Mouse (Mus musculus) embryonic facial prominence, embryonic 12.5 days (tissue): ENCODE measurements around the gene Znrf3. TPM values are rescaled to one million over a fixed set of nuclear protein-coding genes. Genes with fewer than 3 reads are reported as not detected.

Source experiments
- ATAC-seq: fragments of 200-750 bp; cut with Nextera tagmentation; 2 replicates; pipeline ENCODE4 v1.8.0; 2017; ENCODE audit not compliant: insufficient number of reproducible peaks, insufficient read depth, low FRiP score, low TSS enrichment
- H3K27ac ChIP-seq: fragments of 300-500 bp; sonication (generic); 2 replicates; pipeline ENCODE4 v1.5.1; 2016; ENCODE audit warnings: mild to moderate bottlenecking
- H3K27me3 ChIP-seq: fragments of 300-500 bp; sonication (generic); 2 replicates; pipeline ENCODE4 v1.6.1; 2016; ENCODE audit warnings: mild to moderate bottlenecking, moderate library complexity
- H3K36me3 ChIP-seq: fragments of 300-500 bp; sonication (generic); 2 replicates; pipeline ENCODE4 v1.6.1; 2016; ENCODE audit warnings: mild to moderate bottlenecking
- H3K4me1 ChIP-seq: fragments of 300-500 bp; sonication (generic); 2 replicates; pipeline ENCODE4 v1.6.1; 2016
- H3K4me2 ChIP-seq: fragments of 300-500 bp; sonication (generic); replicated peaks from 2 replicates; pipeline ENCODE4 v1.6.1; 2016; ENCODE audit warnings: mild to moderate bottlenecking, moderate library complexity
- H3K4me3 ChIP-seq: fragments of 300-500 bp; sonication (generic); 2 replicates; pipeline ENCODE4 v1.5.1; 2016; ENCODE audit warnings: mild to moderate bottlenecking
- H3K9ac ChIP-seq: fragments of 300-500 bp; sonication (generic); 2 replicates; pipeline ENCODE4 v1.6.1; 2016; ENCODE audit warnings: mild to moderate bottlenecking, moderate library complexity
- H3K9me3 ChIP-seq: fragments of 300-500 bp; sonication (generic); 2 replicates; pipeline ENCODE4 v1.6.1; 2016; ENCODE audit warnings: mild to moderate bottlenecking, moderate library complexity
- WGBS: fragments of 180-500 bp; shearing (Covaris S2); methylation state at CpG from one replicate; pipeline ENCODE4 v1.1.7; 2016; 5-methylcytosine and 5-hydroxymethylcytosine counted together
- polyA plus RNA-seq: library from polyadenylated mRNA; unstranded; fragments of >200 nt; fragmentation: Nextera tagmentation; extraction: Ambion mirVana; gene quantifications from 2 replicates; pipeline ENCODE4 v1.2.1, GENCODE M21; 2016

Znrf3 gene
- polyA plus RNA-seq, 1 experiment from 2014 or later: 12.2 TPM

DNA sequence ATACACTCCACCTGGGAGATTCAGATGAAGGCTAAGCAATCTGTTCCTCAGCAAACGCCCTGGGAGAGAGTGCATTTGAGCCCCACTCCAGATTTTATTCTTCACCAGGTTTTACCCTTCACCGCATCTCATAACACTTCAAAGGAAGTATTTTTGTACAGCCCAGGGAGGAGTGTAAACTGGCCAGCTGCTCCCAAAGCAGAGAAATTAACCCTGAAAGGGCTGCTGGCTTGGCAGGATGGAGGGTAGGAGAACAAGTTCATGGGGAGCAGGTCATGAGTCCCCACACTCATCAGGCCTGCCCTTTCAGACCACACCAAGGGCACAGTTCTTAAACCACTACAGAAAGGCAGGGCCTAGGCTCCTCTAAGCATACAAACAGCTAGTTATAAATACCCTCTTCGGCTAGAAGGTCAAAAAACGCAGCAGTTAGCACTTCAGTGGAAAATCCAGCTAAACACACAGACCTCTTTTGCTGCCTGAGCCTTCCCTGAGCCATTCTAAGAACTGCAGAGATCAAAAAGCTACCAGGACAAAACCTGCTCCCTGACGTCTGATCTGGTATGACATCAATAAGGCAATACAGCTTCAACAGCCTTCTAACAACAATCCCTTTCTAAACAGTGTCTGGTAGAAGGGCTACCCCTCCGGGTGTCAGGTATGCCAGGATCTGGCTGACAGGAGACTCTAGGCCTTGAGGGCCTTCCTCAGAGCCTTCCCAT, 28.9 kb downstream of the Znrf3 start:
- no peaks in the 10 kb centered on the region for H3K36me3 ChIP-seq
- ATAC-seq: no peak; the same call in 1 of the 2 replicates
- H3K4me3 ChIP-seq: no peak overlapping the region
- no peak overlapping the region for H3K9ac ChIP-seq
- peaks cover 61% of the 10 kb centered on the region for H3K4me1 ChIP-seq
- no peaks in the 10 kb centered on the region for H3K27me3 ChIP-seq
- 14% methylated on average over 6 of the region's 6 CpGs for WGBS
- no peaks in the 10 kb centered on the region for H3K9me3 ChIP-seq
- 0 out of 2 replicates have a peak overlapping the region, but pooled peaks have one; percentile 13 for H3K4me2 ChIP-seq
- peak overlapping the region; percentile 74 for H3K27ac ChIP-seq

DNA sequence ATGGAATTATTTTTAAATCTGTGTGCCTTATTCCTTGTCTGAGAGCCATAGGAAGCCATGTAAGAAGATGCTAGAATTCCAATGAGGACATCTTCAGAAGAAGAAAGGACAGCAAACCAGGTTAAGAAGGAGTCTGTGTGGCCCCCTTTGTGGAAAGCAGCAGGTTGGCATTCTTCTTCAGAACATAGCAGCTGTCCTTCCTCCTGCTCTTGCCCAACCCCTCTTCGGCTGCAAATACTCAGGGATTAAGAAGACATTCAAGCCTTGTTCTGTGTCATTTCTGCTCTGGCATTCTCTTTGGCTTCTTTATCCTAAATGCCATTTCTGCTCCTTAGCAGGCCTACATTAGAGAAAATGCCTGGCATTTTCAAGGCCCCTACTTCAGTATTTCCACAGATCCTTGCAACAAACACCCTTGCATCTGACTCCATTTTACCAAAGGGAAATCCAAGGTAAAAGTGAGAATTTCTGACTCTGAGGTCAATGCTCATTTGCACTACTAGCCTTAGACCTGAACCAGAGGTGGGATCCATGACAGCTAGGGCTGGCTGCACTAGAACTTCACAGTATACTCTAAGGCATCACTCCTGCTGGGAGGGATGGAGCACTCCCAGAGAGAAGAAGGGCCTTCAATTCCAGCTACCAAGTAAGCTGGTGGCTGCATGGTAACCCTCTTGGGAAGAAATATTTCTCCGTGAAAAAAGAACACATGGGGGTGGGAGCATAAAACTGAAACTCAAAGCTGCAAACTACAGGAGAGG, 29.6 kb downstream of the Znrf3 start:
- peaks cover 61% of the 10 kb centered on the region for H3K4me1 ChIP-seq
- WGBS: 26% methylated on average over 2 of the region's 2 CpGs
- H3K4me2 ChIP-seq: no peak overlapping the region
- ATAC-seq: no peak
- H3K36me3 ChIP-seq: no peaks in the 10 kb centered on the region
- no peak overlapping the region for H3K4me3 ChIP-seq
- no peaks in the 10 kb centered on the region for H3K27me3 ChIP-seq
- H3K9me3 ChIP-seq: no peaks in the 10 kb centered on the region
- H3K27ac ChIP-seq: 0 out of 2 replicates have a peak overlapping the region, but pooled peaks have one; percentile 74
- H3K9ac ChIP-seq: no peak overlapping the region

DNA sequence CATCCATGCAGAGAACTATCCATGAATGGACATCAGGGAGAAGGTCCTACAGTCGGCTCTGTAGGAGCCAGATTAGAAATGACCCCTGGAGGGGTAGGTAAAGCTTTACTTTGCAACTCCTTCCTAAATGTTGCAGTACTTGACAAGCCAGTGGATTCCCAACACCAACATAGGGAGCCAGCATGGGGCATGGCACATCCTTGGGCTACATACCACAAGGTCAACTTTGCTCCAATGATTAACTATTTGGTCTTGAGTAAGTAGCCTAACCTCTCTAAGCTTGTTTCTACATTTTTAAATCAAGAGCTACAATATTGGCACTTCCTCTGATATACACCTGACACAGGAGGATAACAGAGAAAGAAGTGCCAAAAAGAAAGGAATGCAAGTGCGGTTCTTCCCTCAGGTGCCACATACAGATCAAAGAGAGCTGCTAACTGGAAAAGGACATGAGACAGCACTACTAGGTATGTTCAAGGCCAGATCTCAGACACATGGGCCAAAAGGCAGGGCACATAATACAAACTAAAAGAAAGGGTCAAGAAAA, 31.9 kb downstream of the Znrf3 start:
- no peaks in the 10 kb centered on the region for H3K9me3 ChIP-seq
- no peak overlapping the region for H3K4me3 ChIP-seq
- no peak for ATAC-seq
- H3K36me3 ChIP-seq: no peaks in the 10 kb centered on the region
- no peaks in the 10 kb centered on the region for H3K27me3 ChIP-seq
- H3K27ac ChIP-seq: no peak overlapping the region
- 63% methylated on average over 2 of the region's 2 CpGs for WGBS
- no peak overlapping the region for H3K4me2 ChIP-seq
- no peak overlapping the region for H3K9ac ChIP-seq
- H3K4me1 ChIP-seq: peaks cover 58% of the 10 kb centered on the region

DNA sequence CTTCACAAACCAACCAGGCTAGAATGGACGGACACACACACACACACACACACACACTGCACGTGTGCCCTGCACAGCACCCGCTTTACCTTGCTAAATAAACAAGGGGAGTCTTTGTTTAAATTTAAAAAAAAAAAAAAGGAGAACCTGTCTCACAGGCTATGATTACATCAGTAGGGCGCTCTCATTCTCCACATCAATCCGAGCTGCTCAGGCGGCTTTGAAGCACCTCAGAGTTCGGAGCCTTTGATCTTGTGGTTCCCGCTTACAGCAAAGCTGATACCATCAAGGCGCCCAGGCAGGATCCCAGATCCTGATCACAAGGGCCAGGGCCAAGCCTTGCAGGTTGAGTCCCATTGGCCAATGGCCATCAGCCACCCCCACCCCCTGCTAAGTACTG, 33.1 kb downstream of the Znrf3 start:
- Histone ChIP-seq H3K9me3 (no peaks in the 10 kb centered on the region), H3K4me1 (peaks cover 51% of the 10 kb centered on the region), H3K36me3 (no peaks in the 10 kb centered on the region), H3K27me3 (no peaks in the 10 kb centered on the region), H3K4me2 (no peak overlapping the region), H3K27ac (0 out of 2 replicates have a peak overlapping the region, but pooled peaks have one; percentile 50), H3K4me3 (no peak overlapping the region), H3K9ac (no peak overlapping the region)
- peak; percentile 77; the same call in 1 of the 2 replicates for ATAC-seq
- 12% methylated on average over 9 of the region's 9 CpGs for WGBS

DNA sequence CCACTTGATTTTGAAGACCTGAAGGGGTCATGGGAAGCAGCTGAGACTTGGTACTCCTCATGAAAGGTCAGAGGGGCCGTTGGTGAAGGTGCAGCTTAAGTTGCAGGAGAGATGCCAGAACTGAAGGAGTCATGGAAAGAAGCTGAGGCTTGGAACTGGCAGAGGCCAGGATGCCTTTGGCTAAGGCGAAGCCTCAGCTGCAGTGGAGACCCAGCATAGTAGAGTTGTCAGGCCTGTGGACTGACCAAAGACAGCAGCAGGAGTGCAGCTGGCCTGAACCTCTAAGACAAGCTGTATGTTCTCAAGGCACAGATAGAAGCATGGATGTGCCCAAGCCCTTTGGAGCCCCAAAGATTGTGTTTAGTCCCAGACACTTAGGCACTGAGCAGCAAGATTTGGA, 40.5 kb downstream of the Znrf3 start:
- no peak for ATAC-seq
- H3K9me3 ChIP-seq: no peaks in the 10 kb centered on the region
- no peak overlapping the region for H3K4me3 ChIP-seq
- H3K4me2 ChIP-seq: no peak overlapping the region
- no peak overlapping the region for H3K27ac ChIP-seq
- H3K36me3 ChIP-seq: no peaks in the 10 kb centered on the region
- no peak overlapping the region for H3K9ac ChIP-seq
- H3K27me3 ChIP-seq: no peaks in the 10 kb centered on the region
- H3K4me1 ChIP-seq: peaks cover 15% of the 10 kb centered on the region
- WGBS: 63% methylated on average over 2 of the region's 2 CpGs

DNA sequence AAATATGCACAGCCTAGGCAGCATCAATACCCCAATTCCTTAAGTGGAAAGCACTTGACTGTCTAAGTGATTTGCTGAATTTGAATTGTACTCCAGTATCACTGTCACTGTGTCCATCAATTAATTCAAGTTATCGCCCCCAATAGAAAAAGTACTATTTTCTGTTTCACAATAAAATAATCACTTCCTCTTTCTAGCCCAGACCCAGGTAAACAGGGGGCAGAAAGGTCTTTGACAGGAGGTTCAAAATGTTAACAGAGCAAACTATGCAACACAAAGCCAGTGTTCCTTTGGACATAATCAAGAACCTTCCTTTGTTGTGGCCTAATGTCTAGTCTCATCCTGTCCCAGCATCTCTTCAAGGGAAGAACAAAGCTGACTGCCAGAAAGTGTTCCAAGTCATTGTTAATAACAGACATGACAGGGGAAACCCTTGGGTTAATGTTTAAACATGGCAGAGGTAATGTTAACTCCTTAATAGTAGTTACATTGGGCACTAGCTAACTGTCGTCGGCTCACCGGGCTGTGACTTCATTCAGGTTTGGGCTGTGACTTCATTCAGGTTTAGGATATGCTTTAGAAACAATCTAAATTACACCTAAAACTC, 42.4 kb downstream of the Znrf3 start:
- H3K4me3 ChIP-seq: no peak overlapping the region

DNA sequence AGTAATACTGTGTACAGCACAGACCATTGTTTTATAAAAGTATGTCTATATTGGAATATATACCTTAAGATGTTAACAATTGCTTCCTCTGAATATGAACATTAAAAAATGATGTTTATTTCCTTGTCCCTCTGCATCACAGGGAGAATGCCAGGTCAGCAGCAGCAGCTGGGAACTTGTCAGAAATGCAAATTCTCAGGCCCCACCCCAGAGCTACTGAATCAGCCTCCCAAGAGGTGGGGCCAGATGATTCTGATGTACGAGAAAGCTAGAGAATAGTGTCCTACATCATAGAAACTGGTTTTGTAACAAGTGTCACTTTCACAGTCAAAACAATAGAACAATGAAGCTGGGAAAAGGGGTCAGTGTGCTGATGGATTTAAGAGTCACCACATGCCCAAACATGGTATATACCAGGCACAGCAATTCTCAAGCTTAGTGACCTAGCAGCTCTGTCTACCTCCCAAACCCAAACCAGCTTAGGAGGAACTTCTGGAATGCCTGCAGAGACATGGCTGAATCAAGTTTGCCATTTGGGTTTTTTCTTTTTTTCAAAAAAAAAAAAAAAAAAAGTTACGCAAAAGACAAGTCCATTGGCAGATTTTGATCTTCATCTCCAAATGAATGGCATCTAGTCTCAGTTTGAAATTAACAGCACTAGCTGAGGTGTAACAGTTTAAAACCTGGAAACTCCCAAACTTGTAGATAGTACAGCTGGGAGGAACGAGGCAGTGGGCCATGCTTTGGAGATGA, 46.2 kb downstream of the Znrf3 start:
- Histone ChIP-seq H3K4me3 (no peak overlapping the region), H3K27ac (no peak overlapping the region), H3K4me2 (no peak overlapping the region), H3K9ac (no peak overlapping the region), H3K4me1 (peaks cover 8% of the 10 kb centered on the region), H3K9me3 (no peaks in the 10 kb centered on the region), H3K36me3 (no peaks in the 10 kb centered on the region), H3K27me3 (no peaks in the 10 kb centered on the region)
- no peak for ATAC-seq
- 74% methylated on average over 3 of the region's 3 CpGs for WGBS

More for the DNA sequence above, 42.4 kb downstream of the Znrf3 start:
- no peaks in the 10 kb centered on the region for H3K27me3 ChIP-seq
- WGBS: 91% methylated on average over 4 of the region's 4 CpGs
- no peaks in the 10 kb centered on the region for H3K36me3 ChIP-seq
- no peak overlapping the region for H3K9ac ChIP-seq
- no peaks in the 10 kb centered on the region for H3K9me3 ChIP-seq
- H3K27ac ChIP-seq: no peak overlapping the region
- ATAC-seq: no peak
- H3K4me2 ChIP-seq: no peak overlapping the region
- peaks cover 18% of the 10 kb centered on the region for H3K4me1 ChIP-seq

DNA sequence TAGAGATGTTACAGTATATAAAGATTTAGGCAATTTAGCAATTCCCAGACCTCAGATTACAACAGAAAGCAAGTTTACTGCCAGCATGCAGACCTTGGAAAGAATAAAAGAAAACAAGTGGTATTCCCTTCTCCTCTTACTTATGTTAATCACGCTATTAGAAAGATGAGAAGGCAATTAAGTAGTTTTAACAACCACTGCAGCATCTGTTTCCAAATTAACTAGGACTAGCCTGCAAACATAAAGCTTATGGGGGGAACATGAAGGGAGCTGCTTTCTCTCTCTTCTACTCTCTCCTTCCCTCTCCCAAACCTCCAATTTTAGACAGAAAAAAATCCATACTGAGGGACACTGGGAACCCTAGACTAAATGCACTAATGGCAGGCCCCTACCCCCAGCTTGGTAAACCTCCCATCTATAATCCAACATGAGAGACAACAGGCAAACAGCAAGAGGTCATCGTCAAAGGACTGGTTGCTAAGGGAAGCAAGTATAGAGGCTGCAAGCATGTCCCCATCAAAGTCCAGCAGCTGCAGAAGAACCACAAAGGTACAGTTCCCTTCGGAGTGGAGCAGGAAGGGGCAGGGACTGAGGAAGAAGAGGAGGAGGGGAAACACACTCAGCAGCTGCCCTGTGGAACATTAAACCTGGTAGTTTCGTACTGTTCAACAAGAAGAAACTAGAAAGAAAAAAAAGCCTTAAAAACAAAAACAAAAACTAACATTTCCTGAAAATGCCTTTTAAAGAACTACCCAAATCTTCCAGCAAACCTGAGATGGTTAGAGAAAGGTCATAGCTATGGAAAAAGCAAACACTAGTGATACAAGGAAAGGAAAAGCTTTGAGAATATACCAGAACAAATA, 53.4 kb downstream of the Znrf3 start:
- Histone ChIP-seq H3K9me3 (no peaks in the 10 kb centered on the region), H3K4me3 (no peak overlapping the region), H3K27ac (no peak overlapping the region), H3K4me2 (no peak overlapping the region), H3K9ac (no peak overlapping the region), H3K27me3 (no peaks in the 10 kb centered on the region), H3K4me1 (peaks cover 12% of the 10 kb centered on the region), H3K36me3 (no peaks in the 10 kb centered on the region)
- no peak for ATAC-seq
- 16% methylated on average over 4 of the region's 4 CpGs for WGBS

DNA sequence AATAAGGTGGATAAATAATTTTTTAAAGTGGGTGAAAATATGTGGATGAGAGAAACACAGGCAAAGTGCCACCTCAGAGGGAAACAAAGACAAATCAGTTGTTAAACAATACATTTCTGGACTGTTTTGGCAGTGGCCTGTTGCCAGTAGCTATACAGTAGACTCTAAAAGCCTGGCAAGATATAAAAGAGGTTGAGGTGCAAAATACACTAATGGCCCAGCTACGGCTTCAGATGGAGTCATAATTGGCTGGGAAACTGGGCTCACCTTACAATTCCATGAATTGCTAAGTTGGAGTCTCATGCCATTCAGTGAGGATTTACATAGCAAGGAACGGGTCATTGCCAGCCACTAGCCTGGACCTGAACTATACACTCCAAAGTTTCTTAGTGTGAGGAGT, 62.0 kb downstream of the Znrf3 start:
- no peaks in the 10 kb centered on the region for H3K27me3 ChIP-seq
- H3K36me3 ChIP-seq: no peaks in the 10 kb centered on the region
- ATAC-seq: no peak
- peaks cover 6% of the 10 kb centered on the region; the same call in 1 of the 2 replicates for H3K4me1 ChIP-seq
- WGBS: 65% methylated on average over 2 of the region's 2 CpGs
- H3K9me3 ChIP-seq: no peaks in the 10 kb centered on the region
- no peak overlapping the region for H3K4me3 ChIP-seq
- no peak overlapping the region for H3K9ac ChIP-seq
- H3K4me2 ChIP-seq: no peak overlapping the region
- no peak overlapping the region for H3K27ac ChIP-seq

DNA sequence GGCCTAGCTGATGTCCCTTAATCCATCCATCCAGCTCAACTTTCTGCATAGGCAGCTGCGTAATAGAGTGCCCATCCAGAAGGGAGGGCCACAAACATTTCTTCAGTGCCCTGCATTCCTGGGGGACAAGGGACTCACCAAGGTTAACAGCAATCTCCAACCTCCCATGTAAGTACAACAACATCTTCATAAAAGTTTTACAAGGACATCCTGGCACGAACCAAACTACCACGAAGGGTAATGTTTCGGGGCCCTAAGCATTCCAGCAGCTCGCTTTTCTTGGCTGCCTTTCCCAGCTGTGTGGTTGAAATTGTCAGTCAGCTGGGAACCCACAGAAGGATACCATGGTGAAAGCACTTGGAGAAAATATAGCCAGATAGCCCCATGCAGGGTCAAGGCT, 63.4 kb downstream of the Znrf3 start:
- WGBS: 77% methylated on average over 5 of the region's 5 CpGs
- no peaks in the 10 kb centered on the region for H3K27me3 ChIP-seq
- ATAC-seq: no peak
- H3K36me3 ChIP-seq: no peaks in the 10 kb centered on the region
- peaks cover 6% of the 10 kb centered on the region; the same call in 1 of the 2 replicates for H3K4me1 ChIP-seq
- no peak overlapping the region for H3K27ac ChIP-seq
- H3K9ac ChIP-seq: no peak overlapping the region
- H3K9me3 ChIP-seq: no peaks in the 10 kb centered on the region
- no peak overlapping the region for H3K4me2 ChIP-seq
- H3K4me3 ChIP-seq: no peak overlapping the region
